Mouse (Mus musculus): ENCODE results near the gene Lrrk1. TPM values are rescaled to one million over a fixed set of nuclear protein-coding genes. Genes with fewer than 3 reads are reported as not detected.

Lrrk1 gene
- total RNA-seq, 4 experiments from 2014 or later = 2.2 to 3.8 (median 2.9) TPM

DNA sequence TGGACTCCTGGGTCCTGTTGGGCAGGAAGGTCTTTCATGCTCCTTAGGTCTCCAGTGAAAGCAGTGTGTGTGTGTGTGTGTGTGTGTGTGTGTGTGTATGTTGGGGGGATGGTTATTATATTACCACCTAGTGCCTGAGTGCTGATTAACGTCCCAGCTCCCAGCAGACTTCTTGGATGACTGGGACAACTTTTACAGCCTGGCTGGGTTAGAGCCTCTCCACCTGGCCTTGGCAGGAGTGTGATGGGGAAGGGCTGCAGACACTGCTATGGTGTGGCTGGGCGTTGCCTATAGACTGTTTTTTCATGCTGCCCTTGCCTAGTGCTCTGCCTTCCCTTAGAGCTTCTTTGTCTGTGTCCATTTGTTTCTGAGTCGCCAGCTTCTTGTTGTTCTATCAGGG, 48.1 kb downstream of the Lrrk1 start:
- DNase-seq (ENCODE audit: low spot score in 2 of 2) = no peak

DNA sequence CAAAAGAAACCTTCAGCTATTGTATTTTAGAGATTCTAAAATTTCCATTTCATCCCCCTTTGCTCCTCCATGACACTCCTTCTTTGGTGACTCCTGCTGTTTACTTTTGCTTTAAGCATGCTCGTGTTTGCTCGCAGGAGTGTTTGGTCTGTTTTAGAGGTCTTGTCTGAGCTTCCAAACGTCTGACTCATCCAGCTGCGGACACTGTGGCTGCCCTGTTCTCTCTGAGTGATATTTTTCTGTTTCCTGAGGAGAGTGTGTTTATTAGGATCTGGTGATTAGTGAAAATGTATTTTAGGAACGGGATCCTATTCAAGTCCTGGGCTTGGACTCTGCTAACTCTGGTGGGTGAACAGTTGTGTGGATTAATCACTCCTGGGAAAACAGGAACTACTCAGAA, 48.5 kb downstream of the Lrrk1 start:
- DNase-seq (ENCODE audit: low spot score in 2 of 2) = no peak

DNA sequence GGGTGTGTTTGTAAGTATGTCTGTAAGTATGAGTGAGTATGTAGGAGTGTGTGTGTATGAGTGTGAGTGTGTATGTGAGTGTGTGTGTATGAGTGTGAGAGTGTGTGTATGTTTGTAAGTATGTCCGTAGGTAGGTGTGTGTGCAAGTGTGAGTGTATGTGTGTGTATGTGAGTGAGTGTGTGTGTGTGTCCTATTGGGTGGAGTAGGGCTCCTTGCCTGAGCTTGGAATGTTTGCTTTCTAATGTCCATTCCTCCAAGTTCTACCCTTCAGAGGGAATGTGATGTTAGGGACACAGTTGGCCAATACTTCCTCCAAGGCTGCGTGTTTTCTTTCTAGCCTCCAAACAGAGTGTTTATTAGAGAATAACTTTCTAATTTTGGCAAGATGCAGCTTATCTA, 51.2 kb downstream of the Lrrk1 start:
- no peak for DNase-seq (ENCODE audit: low spot score in 2 of 2)

DNA sequence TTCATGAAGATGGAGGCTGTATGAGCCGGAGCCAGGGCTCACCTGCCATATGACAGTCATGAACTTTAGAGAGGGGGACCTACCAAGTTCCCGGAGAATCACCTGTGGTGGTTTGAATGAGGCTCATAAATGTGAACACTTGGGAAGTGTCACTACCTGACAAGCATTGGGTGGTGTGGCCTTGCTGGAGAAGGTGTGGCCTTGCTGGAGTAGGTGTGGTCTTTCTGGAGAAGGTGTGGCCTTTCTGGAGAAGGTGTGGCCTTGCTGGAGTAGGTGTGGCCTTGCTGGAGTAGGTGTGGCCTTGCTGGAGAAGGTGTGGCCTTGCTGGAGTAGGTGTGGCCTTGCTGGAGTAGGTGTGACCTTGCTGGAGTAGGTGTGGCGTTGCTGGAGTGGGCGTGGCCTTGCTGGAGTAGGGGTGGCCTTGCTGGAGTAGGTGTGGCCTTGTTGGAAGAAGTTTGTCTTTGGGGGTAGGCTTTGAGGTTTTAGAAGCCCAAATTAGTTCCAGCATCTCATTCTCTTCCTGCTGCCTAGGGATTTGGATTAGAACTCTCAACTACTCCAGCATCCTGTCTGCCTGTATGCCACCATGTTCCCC, 54.1 kb downstream of the Lrrk1 start:
- DNase-seq (ENCODE audit: low spot score in 2 of 2) = no peak

DNA sequence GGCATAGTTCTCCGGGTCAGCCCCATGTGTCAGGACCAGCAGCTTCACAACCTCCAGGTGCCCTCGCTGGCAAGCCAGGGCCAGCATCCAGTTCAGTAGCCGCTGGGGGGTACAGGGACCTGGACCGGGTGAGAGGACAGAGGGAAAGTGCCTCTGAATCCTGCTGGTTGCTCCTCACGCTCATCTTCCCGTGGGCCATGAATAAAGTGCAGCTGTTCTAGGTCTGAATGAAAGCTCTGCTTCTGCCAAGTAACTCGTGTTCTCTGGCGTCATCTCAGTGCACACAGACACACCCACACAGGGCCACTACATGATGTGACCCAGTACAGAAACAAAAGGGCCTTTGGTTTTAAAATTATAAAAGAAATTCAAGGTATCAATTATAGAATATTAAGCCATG, 55.8 kb downstream of the Lrrk1 start:
- no peak for DNase-seq (ENCODE audit: low spot score in 2 of 2)

DNA sequence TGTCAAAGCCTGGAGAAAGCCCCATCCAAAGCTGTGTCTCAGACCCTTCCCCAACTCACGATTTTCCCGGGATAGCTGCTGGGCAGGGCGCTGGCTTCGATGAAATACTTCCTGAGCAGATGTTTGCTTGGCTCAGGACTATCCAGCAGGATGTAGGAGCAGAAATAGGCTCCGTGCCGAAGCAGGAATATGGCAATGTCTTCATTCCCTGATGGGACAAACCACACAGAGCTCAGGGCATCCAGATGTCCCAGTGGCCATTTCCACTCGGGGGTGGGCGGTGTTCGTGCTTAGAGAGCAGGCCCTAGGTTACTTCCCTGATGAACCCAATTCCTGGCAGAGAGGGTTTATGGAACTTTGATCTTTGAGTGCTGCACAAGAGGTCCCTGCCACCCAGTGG, 57.5 kb downstream of the Lrrk1 start:
- no peak for DNase-seq (ENCODE audit: low spot score in 2 of 2)

DNA sequence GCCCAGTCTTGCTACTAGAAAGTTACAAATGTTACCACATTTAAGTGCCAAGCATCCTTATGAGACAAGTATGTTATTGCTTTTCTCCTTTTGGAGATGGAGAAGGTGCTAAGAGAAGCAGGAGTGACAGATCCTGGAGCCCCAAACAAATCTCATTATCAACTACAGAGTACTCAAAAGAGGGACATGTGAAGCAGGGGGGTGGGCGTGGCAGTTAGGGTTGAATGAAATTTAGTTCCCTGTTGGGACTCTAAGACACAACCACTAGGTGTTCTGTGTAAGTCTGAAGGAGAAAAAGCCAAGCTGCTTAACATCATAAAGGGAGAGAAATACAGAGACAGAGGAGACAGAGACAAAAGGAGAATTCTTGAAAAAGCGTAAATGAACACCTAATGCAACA, 60.6 kb downstream of the Lrrk1 start:
- DNase-seq (ENCODE audit: low spot score in 2 of 2) = no peak

DNA sequence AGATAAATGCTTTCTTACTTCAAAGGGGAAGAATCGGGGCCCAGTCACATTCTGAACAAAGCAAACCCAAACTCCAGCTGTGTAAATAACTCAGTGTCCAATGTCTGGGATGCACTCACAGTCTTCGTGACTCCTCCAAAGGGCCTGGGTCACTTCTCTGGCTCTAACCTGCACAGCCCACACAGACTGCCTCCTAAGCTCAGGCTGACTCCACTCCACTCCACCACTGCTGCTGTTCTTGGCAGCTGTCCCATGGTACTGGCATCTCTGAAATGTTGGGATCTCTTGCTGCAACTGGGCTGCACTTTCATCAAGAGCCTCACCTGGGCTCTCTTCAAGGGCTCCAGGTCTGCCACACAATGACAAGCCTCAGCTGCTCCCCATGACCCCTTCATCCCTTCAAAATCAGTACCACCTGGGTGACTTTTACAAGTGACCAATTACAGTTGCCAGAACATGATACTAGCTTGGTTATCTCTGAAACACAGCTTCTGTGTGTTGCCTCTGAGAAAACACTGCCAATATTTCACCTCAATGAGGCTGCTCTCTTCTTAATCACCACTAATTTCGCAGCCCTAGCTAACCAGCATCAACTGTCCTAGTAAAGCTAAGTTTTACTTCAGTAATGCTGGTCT, 62.6 kb downstream of the Lrrk1 start:
- no peak for DNase-seq (ENCODE audit: low spot score in 2 of 2)

DNA sequence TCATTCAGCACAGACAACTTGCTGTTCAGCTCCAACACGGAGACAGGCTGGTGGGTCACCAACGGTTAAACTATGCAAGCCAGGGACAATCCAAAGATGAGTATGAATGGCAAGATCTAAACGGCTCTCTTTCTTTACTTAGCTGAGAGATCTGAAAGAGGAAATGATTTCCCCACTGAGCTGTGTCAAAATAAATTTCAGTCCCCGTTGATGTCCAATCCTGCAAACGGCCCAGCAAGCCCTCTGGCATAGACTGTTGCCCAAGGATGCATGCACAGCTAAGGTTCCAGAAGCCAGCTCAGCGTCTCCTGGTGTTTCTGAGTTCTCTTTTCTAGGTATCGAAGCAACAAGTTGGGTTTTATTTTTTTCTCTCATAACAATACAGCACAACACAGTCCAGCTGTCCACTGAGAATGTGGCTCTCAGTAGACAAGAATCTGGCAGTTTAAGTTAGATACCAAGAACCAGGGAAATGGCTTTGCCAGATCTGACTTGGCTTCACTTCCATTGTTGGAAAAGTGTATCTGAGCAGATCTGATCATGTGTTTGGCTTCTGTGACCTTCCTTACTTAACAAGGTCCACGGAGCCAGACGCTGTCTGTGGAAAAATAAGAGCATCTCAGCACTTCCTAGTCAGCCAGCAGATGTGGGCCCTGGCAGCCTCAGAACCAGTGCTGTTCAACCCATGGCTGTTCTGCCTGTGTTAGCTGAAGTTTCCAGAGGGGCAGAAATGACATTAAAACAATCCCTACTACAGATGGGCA, 64.7 kb downstream of the Lrrk1 start:
- DNase-seq (ENCODE audit: low spot score in 2 of 2) = peak; percentile 18 to 54

DNA sequence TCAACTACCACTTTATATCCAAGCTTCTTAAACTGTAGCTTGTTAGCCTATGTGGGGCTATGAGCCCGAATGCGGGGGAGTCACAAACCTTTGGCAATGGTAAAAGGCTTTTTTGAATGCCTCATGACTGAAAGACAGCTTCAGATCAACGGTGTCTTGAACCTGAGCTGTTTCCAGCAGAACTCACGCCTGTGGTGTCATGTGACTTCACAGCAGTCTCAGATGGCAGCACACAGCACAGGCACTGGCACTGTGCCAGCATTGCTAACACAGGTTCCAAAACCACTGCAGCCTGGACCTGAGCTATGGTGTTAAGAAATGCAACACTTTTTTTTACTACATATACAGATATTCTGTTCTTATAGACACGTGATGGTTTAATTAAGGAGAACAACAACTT, 67.2 kb downstream of the Lrrk1 start:
- DNase-seq (ENCODE audit: low spot score in 2 of 2) = no peak

DNA sequence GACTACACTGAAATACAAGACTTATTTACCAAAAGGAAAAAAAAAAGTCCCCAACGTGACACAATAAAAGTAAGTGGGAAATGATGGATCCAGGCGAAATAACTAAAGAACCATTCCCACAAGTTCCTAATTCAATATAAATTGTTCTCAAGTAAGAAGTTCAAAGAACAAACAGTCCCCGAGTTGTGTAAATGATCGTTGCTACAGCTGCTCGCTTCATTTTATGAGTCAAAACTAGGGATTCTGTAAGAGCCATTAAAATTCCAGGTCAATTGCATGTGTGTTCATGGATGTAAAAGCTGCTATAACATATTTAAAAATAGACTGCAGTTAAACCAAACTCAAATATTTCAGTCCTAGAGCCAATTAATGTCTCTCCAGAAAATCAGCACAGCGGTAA, 70.0 kb downstream of the Lrrk1 start:
- no peak for DNase-seq (ENCODE audit: low spot score in 2 of 2)

DNA sequence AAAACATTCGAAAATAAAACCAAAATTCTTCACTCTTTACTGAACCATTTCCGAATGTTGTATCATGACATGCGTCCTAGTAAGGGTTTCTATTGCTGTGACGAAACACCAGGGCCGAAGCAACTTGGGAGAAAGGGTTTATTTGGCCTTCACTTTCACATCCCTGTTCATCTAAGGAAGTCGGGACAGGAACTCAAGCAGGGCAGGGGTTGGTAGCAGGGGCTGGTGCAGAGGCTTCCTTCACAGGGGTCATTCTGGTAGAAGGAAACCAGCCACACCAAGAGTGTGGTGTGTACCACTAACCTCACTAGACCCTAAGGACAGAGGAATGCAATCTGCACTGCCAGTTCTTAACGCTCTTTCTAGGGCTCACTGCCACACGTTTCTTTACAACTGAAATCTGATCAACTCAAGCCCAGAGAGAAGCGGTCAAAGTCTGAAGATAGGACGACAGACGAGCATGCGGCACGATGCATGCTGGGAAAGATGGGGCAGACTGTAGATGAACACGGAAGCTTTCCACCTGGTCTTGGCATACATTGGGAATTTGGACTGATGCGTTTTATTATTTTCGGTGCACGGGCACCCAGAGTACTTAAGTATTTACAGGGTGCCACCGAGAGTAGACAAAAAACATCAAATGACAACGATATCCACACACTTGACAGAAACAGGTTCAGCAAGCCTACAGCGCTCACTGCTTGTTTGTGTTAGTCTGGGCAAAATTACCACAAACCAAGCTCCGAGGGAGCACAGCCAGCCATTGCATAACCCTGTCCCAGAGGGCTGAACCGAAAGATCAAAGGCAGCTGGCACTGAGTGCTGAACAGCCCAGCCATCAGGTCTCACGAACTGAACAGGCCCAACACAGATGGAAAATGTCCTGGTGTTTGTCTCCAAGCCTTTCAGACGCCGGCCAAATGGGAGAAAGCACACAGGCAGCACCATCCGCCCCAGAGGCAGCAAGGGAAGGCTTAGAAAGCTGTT, 77.2 kb downstream of the Lrrk1 start:
- DNase-seq (ENCODE audit: low spot score in 2 of 2) = peak; percentile 43 to 65

DNA sequence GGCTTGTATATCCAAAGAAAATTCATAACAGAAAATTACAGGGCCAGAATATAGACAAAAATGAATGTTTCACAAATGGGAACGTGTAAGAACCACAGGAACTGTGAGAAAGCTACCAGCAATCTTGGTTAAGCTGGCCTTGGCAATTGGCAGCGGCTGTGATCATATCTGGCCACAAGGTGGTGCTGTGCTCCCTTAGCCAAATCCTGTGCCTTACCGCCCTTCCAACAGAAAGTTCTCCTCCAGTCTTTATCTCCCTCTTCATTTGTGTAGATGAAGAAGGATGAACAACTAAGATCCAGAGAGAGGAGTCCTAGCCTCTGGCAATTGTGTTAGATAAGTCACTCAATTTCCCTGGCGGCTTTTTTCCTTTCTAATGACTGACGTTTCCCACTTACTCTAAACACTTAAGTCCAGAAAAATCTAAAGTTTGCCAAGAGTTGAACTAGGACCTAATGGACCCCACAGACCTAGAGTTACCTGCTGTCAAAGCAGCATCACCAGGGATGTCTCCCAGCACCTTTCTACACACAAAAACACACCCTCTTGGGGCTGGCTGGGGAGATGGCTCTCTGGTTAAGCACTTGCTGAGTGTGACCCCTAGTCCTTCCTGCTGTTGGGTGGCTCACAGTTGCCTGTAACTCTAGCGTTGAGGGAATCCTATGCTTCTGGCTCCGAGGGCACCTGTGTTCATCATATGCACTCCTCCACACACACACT, 78.0 kb downstream of the Lrrk1 start:
- peak in 1 of 2 experiments; percentile 52 for DNase-seq (ENCODE audit: low spot score in 2 of 2)

DNA sequence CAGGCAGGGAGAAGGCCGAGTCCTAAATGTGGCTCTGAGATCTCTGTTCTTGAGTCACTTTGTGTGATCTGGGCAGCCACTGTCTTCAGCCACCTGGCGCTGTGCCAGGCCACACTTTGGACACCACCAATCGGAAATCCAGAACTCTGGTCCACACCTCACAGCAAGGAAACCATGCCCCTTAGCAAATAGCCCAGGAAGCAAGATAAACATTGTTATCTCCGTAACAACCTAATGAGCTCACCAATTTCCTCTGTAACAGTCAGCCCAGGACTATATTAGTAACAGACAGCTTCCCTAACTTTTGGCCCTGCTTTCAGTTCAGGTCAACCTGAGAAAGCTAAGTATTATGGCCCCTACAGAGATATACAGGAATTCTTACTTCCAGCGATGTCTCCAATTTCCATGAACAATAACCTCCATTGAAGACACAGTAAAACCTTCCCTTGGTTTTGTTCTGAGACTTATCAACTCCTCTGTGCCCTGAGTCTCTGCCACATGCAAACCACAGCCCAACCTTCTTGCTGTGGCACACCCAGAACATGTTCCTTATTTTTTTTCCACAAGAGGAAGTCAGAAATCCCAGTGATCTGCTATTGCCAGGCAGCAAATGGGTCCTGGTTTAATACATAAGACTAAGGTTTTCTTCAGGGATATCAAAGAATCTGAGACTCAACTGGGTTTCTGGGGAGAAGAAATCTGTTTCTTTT, 78.8 kb downstream of the Lrrk1 start:
- DNase-seq (ENCODE audit: low spot score in 2 of 2) = no peak

DNA sequence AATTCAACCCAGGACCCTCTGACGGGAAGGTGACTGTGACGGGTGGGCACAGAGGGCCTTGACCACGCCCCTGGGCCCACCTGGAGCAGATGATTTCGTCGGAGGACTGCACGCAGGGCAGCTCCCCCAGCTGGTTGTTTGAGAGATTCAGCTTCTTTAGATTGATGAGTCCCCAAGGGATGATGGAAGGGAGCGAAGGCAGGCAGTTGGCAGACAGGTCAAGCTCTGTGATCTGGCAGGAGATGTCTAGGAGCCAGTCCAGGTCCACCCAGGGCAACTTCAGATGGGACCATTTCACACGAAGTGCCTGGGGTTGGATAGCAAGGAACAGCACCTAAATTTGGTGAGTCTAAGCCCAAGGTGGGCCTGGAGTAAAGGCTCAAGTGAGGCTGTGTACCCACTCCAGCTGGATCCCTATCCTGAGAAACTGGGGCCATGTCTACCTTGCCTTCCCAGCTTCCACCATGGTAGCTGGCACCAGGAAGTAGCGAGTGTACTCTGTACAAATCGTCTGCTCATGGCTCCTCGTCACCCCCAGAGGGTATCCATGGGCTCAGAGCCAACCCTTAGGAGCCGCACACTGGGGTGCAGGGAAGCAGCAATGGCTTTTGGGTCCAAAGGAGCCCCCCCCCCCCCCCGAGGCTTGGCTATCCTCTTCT, 79.4 kb downstream of the Lrrk1 start:
- DNase-seq (ENCODE audit: low spot score in 2 of 2) = no peak

DNA sequence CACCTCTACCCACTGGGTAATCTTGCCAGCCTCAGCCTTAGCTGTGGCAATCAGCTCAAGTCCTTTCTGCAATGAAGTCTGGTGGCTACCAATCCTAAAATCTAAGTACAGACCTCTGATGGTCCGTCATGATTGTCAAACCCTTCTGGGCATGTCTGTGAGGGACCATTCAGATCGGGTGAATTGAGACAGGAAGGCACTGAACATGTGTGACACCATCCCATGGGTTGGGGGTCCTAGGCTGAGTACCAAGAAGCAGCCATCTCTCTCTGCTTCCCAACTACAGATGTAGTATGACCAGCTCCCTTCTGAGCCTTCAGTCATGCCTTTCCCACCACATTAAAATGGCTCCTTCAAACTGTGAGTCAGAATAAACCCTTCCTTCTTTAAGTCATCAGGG, 80.4 kb downstream of the Lrrk1 start:
- DNase-seq (ENCODE audit: low spot score in 2 of 2) = no peak

DNA sequence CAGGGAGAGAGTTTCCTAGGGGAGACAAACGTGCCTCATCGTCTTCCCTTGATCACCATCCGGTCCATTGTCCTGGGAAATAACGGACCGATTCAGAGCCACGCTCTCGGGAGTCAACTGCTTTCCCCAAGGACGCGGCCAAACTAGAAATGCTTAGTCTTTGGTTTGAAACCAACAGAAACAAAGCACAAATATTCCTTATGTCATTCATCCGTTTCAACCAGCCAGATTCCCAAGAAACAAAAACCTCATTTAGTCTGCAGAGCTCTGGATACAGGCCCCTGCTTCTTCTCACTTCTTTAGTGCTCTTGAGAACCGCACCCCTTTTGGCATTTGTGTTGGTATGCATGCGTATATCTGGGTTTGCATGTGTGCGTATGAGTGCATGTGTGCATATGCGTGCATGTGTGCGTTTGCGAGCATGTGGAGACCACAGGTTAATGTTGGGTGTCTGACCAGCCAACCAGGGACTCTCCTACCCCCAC, 82.4 kb downstream of the Lrrk1 start:
- DNase-seq (ENCODE audit: low spot score in 2 of 2) = no peak

DNA sequence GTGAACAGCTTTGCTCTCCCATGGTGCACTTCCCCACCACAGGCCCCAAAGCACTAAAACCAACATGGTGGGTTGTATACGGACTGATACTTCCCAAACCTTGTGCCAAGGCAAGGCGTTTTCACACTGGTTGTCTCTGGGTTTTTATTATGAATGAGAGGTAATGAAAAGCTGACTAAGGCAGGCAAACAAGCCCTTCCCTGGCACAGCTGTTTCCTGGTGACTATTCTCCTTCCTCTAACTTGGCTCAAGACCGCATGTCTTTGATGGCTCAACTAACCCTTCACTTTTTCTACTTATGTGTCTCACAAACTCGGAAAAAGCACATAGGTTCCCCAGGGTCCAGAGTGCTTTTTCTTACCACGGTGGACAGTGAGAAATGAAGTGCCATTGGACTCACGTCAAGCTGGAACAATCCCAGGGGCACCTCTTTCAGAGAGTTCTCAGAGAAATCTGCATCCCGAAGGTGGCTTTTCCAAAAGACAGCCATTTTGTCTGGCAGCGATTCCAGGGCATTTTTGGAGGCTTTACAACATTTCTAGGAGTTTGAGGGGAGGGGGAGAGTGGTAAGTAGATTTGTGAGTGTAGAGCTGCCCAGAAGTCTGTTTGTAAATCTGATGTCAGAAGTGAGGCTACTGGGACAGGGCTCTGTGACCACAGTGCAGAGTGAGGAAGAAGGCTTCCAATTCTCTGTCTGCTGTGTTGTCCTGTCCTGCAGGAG, 83.0 kb downstream of the Lrrk1 start:
- DNase-seq (ENCODE audit: low spot score in 2 of 2) = no peak

Data from gastrocnemius, adult 8-10 months (tissue).